16 mouse cellular contexts compared by ENCODE assay signal in genomic region chr10:105323646-105324192, GRCm38 (mm10).
"Had no signal": no experiment of that assay in that cellular context is flagged by ENCODE, and none has a peak within 500 bp of the region (broad histone marks: within the 10 kb centered on the region; RNA-seq: fewer than 3 reads in every experiment).

No protein-coding gene starts in this region.

- H3K9me3 ChIP-seq: liver, embryonic 12.5 days; liver, embryonic 15.5 days; lung, embryonic 15.5 days had no signal

- H3K4me3 ChIP-seq: liver, embryonic 12.5 days; liver, embryonic 15.5 days; lung, embryonic 15.5 days; megakaryocyte, embryonic 14.5 days; midbrain, embryonic 10.5 days; midbrain, embryonic 13.5 days had no signal

- ATAC-seq: intestine, embryonic 16.5 days; liver, embryonic 12.5 days; midbrain, embryonic 13.5 days had no signal

- DNase-seq: kidney, adult 18-20 months; kidney, postnatal 4 days; left cerebral cortex, postnatal 4 days; liver; lung, adult 18-20 months; lung, postnatal 10 days; lung, postnatal 36 days; thymus, adult 18-20 months; thymus, postnatal 36 days had no signal

- H3K4me2 ChIP-seq: liver, embryonic 12.5 days; liver, embryonic 15.5 days; lung, embryonic 15.5 days; midbrain, embryonic 13.5 days had no signal

- H3K36me3 ChIP-seq: liver, embryonic 15.5 days had no signal

- H3K4me1 ChIP-seq: liver, embryonic 12.5 days; liver, embryonic 15.5 days; lung, embryonic 15.5 days; megakaryocyte, embryonic 14.5 days; midbrain, embryonic 10.5 days had no signal

- H3K9ac ChIP-seq: liver, embryonic 12.5 days; liver, embryonic 15.5 days; lung, embryonic 15.5 days; midbrain, embryonic 13.5 days had no signal

- H3K27ac ChIP-seq: liver, embryonic 12.5 days; liver, embryonic 15.5 days; lung, embryonic 15.5 days; midbrain, embryonic 10.5 days; midbrain, embryonic 13.5 days had no signal

- H3K27me3 ChIP-seq: liver, embryonic 12.5 days; liver, embryonic 15.5 days; lung, embryonic 15.5 days; megakaryocyte, embryonic 14.5 days; midbrain, embryonic 13.5 days had no signal
